Mouse (Mus musculus) mesoderm, embryonic 11.5 days (tissue): ENCODE measurements around the gene Olfr325.

ENCODE experiments used
- DNase-seq: peaks from one replicate; pipeline ENCODE4 v3.0.0-alpha.2; 2012; ENCODE audit warnings: low read depth, low spot score

The Olfr325 gene

DNA sequence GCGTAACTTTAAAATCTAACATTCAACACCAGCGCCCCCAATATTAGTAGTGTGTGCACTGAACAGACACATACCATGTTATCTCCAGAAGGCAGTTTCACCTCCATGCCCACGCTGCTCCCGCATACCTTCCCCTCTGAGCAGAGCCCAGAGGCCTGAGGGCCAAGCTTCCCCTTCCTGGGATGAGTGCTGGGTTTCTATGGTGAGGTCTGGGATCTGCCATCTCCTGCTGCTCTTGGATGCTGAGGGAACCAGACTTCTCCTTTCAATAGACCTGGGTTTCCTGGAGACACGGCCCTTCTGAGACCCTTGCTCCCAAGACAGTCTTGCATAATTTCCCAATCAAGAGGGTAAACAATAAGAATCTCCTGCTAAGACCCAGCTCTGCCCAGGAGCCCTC, 52.9 kb downstream of the Olfr325 start, which contains the start of gene Olfr323:
Olfr323 (minus strand) TSS at position 101 of the 400 bp plus-strand sequence.
- DNase-seq: no peak
